Mouse (Mus musculus) brain, adult 10 weeks (tissue): ENCODE measurements around the gene Olfr286. TPM values are rescaled to one million over a fixed set of nuclear protein-coding genes. Genes with fewer than 3 reads are reported as not detected.

Experiments used
- polyA plus RNA-seq: library from polyadenylated mRNA; stranded (reverse); fragments of 350-450 nt; fragmentation: Illumina TruSeq; extraction: RNeasy Lipid Tissue Mini Kit (QIAGEN cat#74804); gene quantifications from one replicate; pipeline ENCODE4 v1.2.3, GENCODE M21; 2015; ENCODE audit warnings: low read depth, low replicate concordance

Olfr286 gene
- not detected for polyA plus RNA-seq

DNA sequence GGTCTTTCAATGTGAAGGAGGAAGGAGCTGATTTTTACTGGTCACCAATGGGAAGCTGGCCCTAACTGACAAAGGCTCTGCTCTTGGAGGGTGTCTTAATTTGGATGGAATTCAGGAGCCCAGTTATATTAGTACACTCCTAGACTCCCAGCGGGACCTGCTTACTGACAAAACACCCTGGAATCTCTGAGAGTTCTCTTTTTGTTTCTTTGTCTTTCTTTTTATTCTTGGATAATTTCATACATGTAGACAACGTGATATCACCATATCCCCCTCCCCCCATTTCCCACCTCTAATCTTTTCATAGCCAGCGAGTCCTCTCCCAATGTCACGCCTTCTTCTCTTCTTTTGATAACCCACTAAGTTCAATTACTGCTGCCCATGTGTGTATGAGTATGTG is at the start of gene Olfr286:
Gene Olfr286 (minus strand): TSS at position 101 of the 400 bp plus-strand sequence.

DNA sequence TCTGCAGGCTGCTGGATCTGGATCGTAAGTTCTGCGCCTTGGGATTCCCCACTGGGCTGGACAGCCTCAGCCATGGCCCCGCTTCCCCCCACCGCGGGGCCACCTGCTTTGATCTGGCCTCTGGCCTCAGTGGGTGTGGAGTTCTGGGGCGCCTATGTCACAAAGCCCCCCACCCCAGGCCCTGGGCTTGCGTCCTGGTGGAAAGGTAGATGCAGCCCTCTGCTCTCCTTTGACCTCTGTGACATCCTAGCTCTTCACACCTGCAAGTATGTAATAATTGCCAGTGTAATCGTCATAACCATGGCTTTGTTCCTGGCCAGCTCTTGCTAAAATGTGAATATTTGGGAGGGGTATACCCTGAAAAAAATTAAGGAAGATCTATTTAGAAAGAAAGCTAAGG is 22.9 kb upstream of the Olfr286 start, which contains the start of gene H1fnt:
Gene H1fnt (minus strand): TSS at position 101 of the 400 bp plus-strand sequence.

DNA sequence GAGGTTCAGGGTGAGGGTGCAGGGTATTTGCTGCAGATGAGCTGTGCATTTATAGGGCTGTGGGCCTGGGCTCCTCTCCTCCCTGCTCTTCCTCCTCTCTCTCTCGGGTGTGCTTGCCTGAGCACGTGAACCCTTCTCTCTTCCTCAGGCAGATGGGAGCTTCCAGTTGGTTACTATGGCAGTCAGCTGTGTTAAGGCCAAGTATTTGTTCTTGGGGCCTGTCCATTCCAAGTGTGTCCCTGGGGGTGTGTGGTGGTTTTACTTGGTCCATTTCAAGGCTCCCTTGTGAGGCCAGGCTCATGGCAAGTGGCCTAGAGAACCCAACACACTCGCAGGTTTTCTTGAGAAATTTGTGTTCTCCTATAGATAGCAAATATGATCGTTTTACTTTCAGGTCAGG is 13.4 kb downstream of the Olfr286 start, which contains the start of the genes Gm44579 and Olfr287:
Gene Gm44579 (minus strand): TSS at position 101 of the 400 bp plus-strand sequence.
Gene Olfr287 (minus strand): TSS at position 180 of the 400 bp plus-strand sequence.

DNA sequence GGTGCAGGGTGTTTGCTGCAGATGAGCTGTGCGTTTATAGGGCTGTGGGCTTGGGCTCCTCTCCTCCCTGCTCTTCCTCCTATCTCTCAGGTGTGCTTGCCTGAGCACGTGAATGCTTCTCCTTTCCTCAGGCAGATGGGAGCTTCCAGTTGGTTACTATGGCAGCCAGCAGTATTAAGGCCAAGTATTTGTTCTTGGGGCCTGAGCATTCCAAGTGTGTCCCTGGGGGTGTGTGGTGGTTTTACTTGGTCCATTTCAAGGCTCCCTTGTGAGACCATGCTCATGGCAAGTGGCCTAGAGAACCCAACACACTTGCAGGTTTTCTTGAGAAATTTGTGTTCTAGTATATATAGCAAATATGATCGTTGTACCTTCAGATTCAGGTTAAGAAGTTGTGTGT is 38.8 kb downstream of the Olfr286 start, which contains the start of gene Olfr288:
Gene Olfr288 (minus strand): TSS at position 101 of the 400 bp plus-strand sequence.

Other genes with a start within 250 kb of the Olfr286 start
- gene Col2a1, start 229.8 kb downstream of the Olfr286 start, polyA plus RNA-seq: 0.76 TPM
- gene Pfkm, start 141.9 kb downstream of the Olfr286 start, polyA plus RNA-seq: 317 TPM
- 8.4 TPM for gene Senp1, start 140.7 kb downstream of the Olfr286 start, polyA plus RNA-seq
- 54.3 TPM for gene Asb8, start 68.8 kb downstream of the Olfr286 start, polyA plus RNA-seq
- 23.8 TPM for gene Ccdc184, start 67.3 kb downstream of the Olfr286 start, polyA plus RNA-seq
- gene Olfr288, start 38.9 kb downstream of the Olfr286 start, polyA plus RNA-seq: not detected
- not detected for gene Gm44579, start 13.5 kb downstream of the Olfr286 start, polyA plus RNA-seq
- gene Olfr287, start 13.4 kb downstream of the Olfr286 start, polyA plus RNA-seq: 13.2 TPM
- not detected for gene H1fnt, start 22.8 kb upstream of the Olfr286 start, polyA plus RNA-seq
- gene Zfp641, start 61.7 kb upstream of the Olfr286 start, polyA plus RNA-seq: 7.7 TPM
- gene Olfr285, start 82.9 kb upstream of the Olfr286 start, polyA plus RNA-seq: not detected
- gene Olfr284, start 106.5 kb upstream of the Olfr286 start, polyA plus RNA-seq: not detected
- gene Olfr283, start 146.5 kb upstream of the Olfr286 start, polyA plus RNA-seq: not detected
- not detected for gene Olfr282, start 196.8 kb upstream of the Olfr286 start, polyA plus RNA-seq
- not detected for gene Olfr281, start 218.1 kb upstream of the Olfr286 start, polyA plus RNA-seq
- gene OR5BS1P, start 235.4 kb upstream of the Olfr286 start, polyA plus RNA-seq: not detected
- not detected for gene Lalba, start 248.3 kb upstream of the Olfr286 start, polyA plus RNA-seq